Mouse (Mus musculus) kidney, adult 2 months (tissue): ENCODE measurements around the gene Chd6. TPM values are rescaled to one million over a fixed set of nuclear protein-coding genes. Genes with fewer than 3 reads are reported as not detected.

Experiments
- DNase-seq: peaks from one replicate; pipeline ENCODE4 v3.0.0; 2021
- H3K27ac ChIP-seq: fragments of 200-500 bp; 2 replicates; pipeline ENCODE4 v1.5.1; 2012; ENCODE audit warnings: low read depth, low read length, control low read depth, inconsistent platforms; ENCODE audit not compliant: insufficient read depth
- H3K27me3 ChIP-seq: fragments of 200-500 bp; replicated peaks from 2 replicates; pipeline ENCODE4 v1.6.1; 2012; ENCODE audit warnings: mild to moderate bottlenecking, moderate library complexity, low read length, inconsistent platforms; ENCODE audit not compliant: control insufficient read depth, insufficient read depth
- H3K36me3 ChIP-seq: fragments of 200-500 bp; 2 replicates; pipeline ENCODE4 v1.6.1; 2012; ENCODE audit warnings: mild to moderate bottlenecking, moderate library complexity, low read length, inconsistent platforms; ENCODE audit not compliant: control insufficient read depth, insufficient read depth
- H3K4me1 ChIP-seq: fragments of 200-500 bp; 2 replicates; pipeline ENCODE4 v1.6.1; 2011; ENCODE audit warnings: low read length; ENCODE audit not compliant: control insufficient read depth, insufficient read depth
- H3K4me3 ChIP-seq: fragments of 200-500 bp; 2 replicates; pipeline ENCODE4 v1.5.1; 2011; ENCODE audit warnings: mild to moderate bottlenecking, low read depth, low read length, control low read depth; ENCODE audit not compliant: insufficient read depth
- CTCF ChIP-seq: fragments of 200-500 bp; conservative IDR thresholded peaks from 2 replicates; pipeline ENCODE4 v1.5.1; 2011; ENCODE audit warnings: low read depth, mild to moderate bottlenecking, control low read depth, low read length, moderate library complexity, mixed read lengths; ENCODE audit not compliant: insufficient read depth, insufficient read length
- POLR2A ChIP-seq: fragments of 200-500 bp; IDR thresholded peaks from one replicate; pipeline ENCODE4 v1.6.1; 2011; ENCODE audit warnings: low read depth, low read length, control low read depth
- WGBS: fragments of 180-500 bp; shearing (Covaris S2); methylation state at CpG from one replicate; pipeline ENCODE4 v1.1.7; 2018; 5-methylcytosine and 5-hydroxymethylcytosine counted together
- polyA plus RNA-seq: library from polyadenylated mRNA; depleted of rRNA; stranded (reverse); fragments of >200 nt; gene quantifications from 2 replicates; pipeline ENCODE4 v1.2.3, GENCODE M21; 2012

Gene Chd6
- polyA plus RNA-seq, 1 experiment: 7.7 TPM

DNA sequence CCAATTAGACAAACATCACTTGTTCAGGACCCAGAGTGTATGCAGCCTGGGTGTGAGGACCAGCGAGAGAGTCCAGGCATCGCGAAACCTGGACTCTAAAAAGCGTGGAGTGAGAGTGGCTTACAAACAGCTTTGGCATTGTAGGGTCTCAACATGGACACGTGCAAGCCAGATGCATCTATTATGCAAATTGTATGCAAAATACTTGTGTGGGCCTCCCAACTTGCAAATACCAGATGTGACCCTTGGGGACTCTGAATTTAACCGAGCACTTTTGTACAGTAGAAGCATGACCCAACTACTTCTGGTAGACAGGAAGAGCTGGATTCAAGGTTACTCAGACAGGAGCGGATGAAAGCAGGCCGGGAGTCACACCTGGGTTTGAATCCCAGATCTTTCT, 192.2 kb downstream of the Chd6 start:
- no peak overlapping the region for H3K27ac ChIP-seq
- no peak for DNase-seq
- H3K27me3 ChIP-seq: peaks cover 3% of the 10 kb centered on the region
- TF ChIP-seq CTCF: no peak
- no peak for TF ChIP-seq POLR2A
- 79% methylated on average over 8 of the region's 8 CpGs for WGBS
- no peak overlapping the region for H3K4me3 ChIP-seq
- H3K4me1 ChIP-seq: no peaks in the 10 kb centered on the region
- no peaks in the 10 kb centered on the region for H3K36me3 ChIP-seq

DNA sequence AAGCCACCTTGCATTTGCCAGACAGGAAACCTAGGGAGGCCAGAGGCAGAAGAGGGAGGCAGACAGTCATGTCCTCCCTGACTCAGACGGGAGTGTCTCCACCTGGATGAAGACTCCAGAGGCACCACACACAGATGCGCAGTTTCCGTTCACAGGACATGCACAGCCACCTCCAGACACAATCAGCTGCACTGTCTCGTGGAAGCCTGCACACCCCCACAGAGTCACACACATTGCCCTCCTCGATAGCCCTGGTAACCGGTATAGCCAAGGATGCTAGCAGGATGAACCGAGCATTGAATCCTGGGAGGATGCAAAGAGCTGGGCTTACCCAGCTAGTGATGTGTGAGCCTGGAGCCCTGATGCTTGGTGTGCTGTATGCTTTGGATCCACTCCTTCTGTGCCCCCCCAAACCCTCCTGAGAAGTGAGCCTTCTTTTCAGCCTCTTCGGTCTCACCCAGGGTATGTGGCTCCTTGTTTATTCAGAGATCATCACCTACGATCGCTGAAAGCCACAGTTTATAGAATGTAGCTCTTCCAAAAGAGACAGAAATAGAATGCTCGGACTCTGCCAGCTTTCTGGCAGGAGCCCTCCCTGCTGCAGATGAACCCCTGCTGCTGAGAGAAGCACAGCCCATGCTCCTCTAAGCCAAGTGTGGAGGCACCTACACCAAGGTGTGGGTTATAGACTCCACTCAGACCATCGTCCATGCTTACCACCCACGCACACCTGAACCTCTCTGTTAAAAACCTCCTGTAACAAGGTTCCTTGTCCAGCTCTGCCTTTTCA, 192.9 kb downstream of the Chd6 start:
- no peak overlapping the region for H3K4me3 ChIP-seq
- no peaks in the 10 kb centered on the region for H3K36me3 ChIP-seq
- peaks cover 3% of the 10 kb centered on the region for H3K27me3 ChIP-seq
- no peak for TF ChIP-seq POLR2A
- no peak for TF ChIP-seq CTCF
- H3K4me1 ChIP-seq: no peaks in the 10 kb centered on the region
- DNase-seq: no peak
- no peak overlapping the region for H3K27ac ChIP-seq
- WGBS: 69% methylated on average over 13 of the region's 13 CpGs

DNA sequence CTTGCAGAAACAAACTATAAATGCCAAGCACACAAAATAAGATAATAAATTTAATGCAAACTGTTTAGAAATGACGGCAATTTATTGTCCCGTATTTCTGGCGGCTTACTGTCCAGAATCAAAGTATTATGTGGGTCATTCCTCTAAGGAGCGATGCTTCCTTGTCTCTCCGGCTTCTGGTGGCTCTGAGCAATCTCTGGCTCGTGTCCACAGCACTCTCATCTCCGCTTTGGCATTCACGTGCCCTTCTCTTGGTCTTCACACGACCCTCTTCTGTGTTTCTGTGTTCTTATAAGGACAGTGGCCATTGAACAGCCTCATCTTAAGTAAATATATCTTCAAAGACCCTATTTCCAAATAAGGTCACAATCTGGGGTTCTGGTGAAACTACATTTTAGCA, 194.2 kb downstream of the Chd6 start:
- Histone ChIP-seq H3K4me1 (no peaks in the 10 kb centered on the region), H3K27me3 (peaks cover 3% of the 10 kb centered on the region), H3K36me3 (no peaks in the 10 kb centered on the region), H3K27ac (no peak overlapping the region), H3K4me3 (no peak overlapping the region)
- TF ChIP-seq POLR2A (no peak), CTCF (no peak)
- WGBS: 83% methylated on average over 9 of the region's 9 CpGs
- DNase-seq: no peak

DNA sequence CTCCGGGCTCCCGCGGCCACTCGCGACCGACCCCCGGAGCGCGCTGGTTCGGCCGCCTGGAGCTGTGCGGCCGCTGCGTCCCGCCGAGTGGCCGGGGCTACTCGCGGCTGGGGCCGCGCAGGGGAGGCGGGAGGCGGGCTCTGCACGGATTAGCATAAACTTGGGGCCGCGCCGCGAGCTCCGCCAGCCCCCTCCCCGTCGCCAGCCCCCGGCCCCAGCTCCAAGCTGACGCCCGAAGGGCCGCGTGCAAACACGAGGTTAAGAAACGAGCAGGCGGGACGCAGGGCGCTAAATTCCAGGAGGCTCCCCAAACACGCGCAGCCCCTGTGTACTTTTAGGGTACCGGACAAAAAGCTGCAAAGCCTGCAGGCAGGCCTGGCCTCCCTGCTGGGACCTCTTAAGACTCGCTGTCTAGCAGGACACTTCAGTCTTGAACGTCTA, 196.6 kb downstream of the Chd6 start, which contains the start of gene Emilin3:
Emilin3 (minus strand) TSS at position 98 of the 441 bp plus-strand sequence.
- Histone ChIP-seq H3K4me1 (no peaks in the 10 kb centered on the region), H3K27ac (no peak within 1 kb of the TSS), H3K27me3 (peaks cover 3% of the 10 kb centered on the region), H3K4me3 (peak within 1 kb of the TSS; percentile 3; the same call in 1 of the 2 replicates), H3K36me3 (no peaks in the 10 kb centered on the region)
- no peak for TF ChIP-seq CTCF
- TF ChIP-seq POLR2A: no peak
- no peak for DNase-seq
- 4% methylated on average over 46 of the region's 46 CpGs for WGBS

GRCm38 (mm10) chr2:160911558-160912201, 197.2 kb downstream of the Chd6 start:
- 2% methylated on average over 63 of the region's 64 CpGs for WGBS
- no peak for DNase-seq
- Histone ChIP-seq H3K36me3 (no peaks in the 10 kb centered on the region), H3K4me3 (peak overlapping the region; percentile 3; the same call in 1 of the 2 replicates), H3K4me1 (no peaks in the 10 kb centered on the region), H3K27ac (no peak overlapping the region), H3K27me3 (peaks cover 3% of the 10 kb centered on the region)
- no peak for TF ChIP-seq POLR2A
- TF ChIP-seq CTCF: no peak

DNA sequence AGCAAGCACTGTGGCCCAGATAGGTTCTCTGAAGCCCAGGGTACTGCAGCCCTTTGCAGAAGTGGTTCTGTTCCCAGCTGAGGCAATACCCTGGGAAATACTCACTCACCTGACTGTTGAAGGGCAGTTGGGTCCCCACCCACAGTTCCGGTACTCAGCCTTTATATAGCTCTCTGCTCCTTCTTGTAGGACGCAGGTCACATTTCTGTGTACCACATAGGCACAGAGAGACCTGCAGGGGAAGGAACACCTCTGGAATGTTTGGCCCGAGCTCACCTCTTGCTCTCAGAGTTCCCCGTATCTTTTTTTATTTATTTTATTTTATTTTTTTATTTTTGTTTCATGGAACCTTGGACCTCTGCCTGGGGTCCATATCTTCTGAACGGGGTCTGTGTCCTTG, 198.2 kb downstream of the Chd6 start:
- no peaks in the 10 kb centered on the region for H3K36me3 ChIP-seq
- no peak overlapping the region for H3K27ac ChIP-seq
- no peaks in the 10 kb centered on the region for H3K4me1 ChIP-seq
- no peak for TF ChIP-seq POLR2A
- TF ChIP-seq CTCF: no peak
- H3K27me3 ChIP-seq: peaks cover 3% of the 10 kb centered on the region
- no peak for DNase-seq
- no peak overlapping the region for H3K4me3 ChIP-seq
- 89% methylated on average over 5 of the region's 5 CpGs for WGBS

DNA sequence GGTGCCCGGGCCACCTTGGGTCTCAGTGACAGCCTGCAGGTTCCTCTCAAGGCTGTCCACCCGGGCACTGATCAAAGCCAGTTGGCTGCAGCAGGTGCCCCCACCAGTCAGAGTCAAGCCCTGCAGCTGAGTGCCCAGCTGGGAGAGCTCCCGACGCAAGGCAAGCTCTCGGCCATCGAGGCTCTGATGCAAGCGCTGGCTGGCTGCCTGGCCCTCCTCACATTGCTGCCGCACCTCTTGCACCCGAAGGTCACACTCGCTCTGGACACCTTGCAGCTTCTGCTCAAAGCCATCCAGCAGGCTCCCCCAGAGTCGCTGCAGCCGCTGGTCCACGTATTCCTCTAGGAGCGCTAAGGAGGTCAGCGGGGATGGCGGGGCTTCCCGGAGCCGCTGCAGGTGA, 200.3 kb downstream of the Chd6 start:
- no peak for TF ChIP-seq POLR2A
- TF ChIP-seq CTCF: no peak
- Histone ChIP-seq H3K27ac (no peak overlapping the region), H3K4me1 (no peaks in the 10 kb centered on the region), H3K27me3 (peaks cover 3% of the 10 kb centered on the region; the same call in 1 of the 2 replicates), H3K36me3 (no peaks in the 10 kb centered on the region), H3K4me3 (no peak overlapping the region)
- WGBS: 57% methylated on average over 18 of the region's 18 CpGs
- no peak for DNase-seq
